Mouse (Mus musculus) liver, postnatal 0 days (tissue): Measurements from ENCODE around the gene Dcpp3.

Source experiments
- CTCF ChIP-seq: sonication (generic); IDR thresholded peaks from 2 replicates; pipeline ENCODE4 v1.5.1; 2016; ENCODE audit warnings: antibody characterized with exemption, low read depth
- EP300 ChIP-seq: IDR thresholded peaks from 2 replicates; pipeline ENCODE4 v1.6.1; 2016; ENCODE audit warnings: antibody characterized with exemption, low read depth, mild to moderate bottlenecking

DNA sequence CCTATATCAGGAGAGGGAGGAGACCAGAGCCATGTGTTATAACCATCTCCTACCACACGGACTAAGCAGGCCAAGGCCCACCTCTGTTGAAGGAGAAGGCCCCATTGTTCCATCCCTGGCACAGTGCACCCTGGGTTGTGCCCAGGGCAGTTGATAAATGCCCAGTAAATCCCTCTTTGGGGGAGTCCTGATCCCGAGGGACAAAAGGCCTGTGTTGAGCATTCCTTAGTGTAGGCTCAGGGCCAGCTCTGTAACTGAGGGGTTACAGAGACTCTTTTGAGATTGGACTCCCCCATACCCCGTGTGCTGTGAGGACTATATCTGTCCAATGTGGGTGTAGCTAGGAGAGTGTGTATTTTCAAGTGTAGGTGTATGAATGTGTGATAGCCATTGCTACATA is 40.5 kb upstream of the Dcpp3 start:
- TF ChIP-seq CTCF (no peak), EP300 (no peak)
